Mouse (Mus musculus) adrenal gland, postnatal 10 days (tissue): ENCODE measurements around the gene Fcgrt. TPM values are rescaled to one million over a fixed set of nuclear protein-coding genes. Genes with fewer than 3 reads are reported as not detected.
A peak's percentile ranks its signal among the peaks of the same experiment; 100 is the strongest.

Experiments
- DNase-seq: peaks from one replicate; pipeline ENCODE4 v3.0.0; 2021; ENCODE audit warnings: mixed read lengths
- microRNA-seq: library from miRNA; unstranded; fragments of <30 nt; microRNA quantifications from one replicate; pipeline ENCODE4 v1.2.0, GENCODE M21; 2021
- total RNA-seq, 2 experiments: library from RNA; stranded (reverse); gene quantifications; 2 replicates each; pipeline ENCODE4 v1.2.3; 2021

The Fcgrt gene
- total RNA-seq, 2 experiments from 2014 or later, result 169 to 185 TPM

GRCm38 (mm10) chr7:45056329-45056971 lies 47.2 kb downstream of the Fcgrt start:
- no peak for DNase-seq

- DNase-seq, result peak; percentile 96
Measured at GRCm38 (mm10) chr7:45053931-45054510, 49.6 kb downstream of the Fcgrt start.

GRCm38 (mm10) chr7:45053117-45053930 lies 50.3 kb downstream of the Fcgrt start:
- DNase-seq, result peak; percentile 83

- DNase-seq, result no peak
Measured at GRCm38 (mm10) chr7:45052862-45053116, 50.9 kb downstream of the Fcgrt start, which contains the start of gene Prr12. Gene Prr12, minus strand, starts transcription at chr7:45052881.

GRCm38 (mm10) chr7:45052181-45052861 lies 51.3 kb downstream of the Fcgrt start:
- peak; percentile 61 for DNase-seq

GRCm38 (mm10) chr7:45051601-45051974 lies 52.1 kb downstream of the Fcgrt start:
- no peak for DNase-seq

GRCm38 (mm10) chr7:45050945-45051600 lies 52.6 kb downstream of the Fcgrt start:
- DNase-seq, result peak; percentile 84

GRCm38 (mm10) chr7:45048923-45049657 lies 54.6 kb downstream of the Fcgrt start:
- no peak for DNase-seq

- no peak for DNase-seq
Measured at GRCm38 (mm10) chr7:45048001-45048890, 55.4 kb downstream of the Fcgrt start.

GRCm38 (mm10) chr7:45047491-45047890 lies 56.2 kb downstream of the Fcgrt start:
- DNase-seq, result no peak

- no peak for DNase-seq
Measured at GRCm38 (mm10) chr7:45046853-45047350, 56.7 kb downstream of the Fcgrt start.

GRCm38 (mm10) chr7:45045741-45046140 lies 57.9 kb downstream of the Fcgrt start:
- DNase-seq, result no peak

GRCm38 (mm10) chr7:45043307-45043706 lies 60.3 kb downstream of the Fcgrt start:
- DNase-seq, result no peak

Small RNAs within 50 kb of the gene (microRNA-seq; reads per million reads assigned to microRNA genes)
- gene Mir150 (1,119 reads per million, percentile 75 among the genes with 10 or more reads in this experiment), gene Mir5121 (56.3 reads per million, percentile 37 among the genes with 10 or more reads in this experiment)

Other genes with a start within 250 kb of the Fcgrt start
- 10 to 100 TPM; 37.6 to 38.6 TPM for gene Pnkp, start 246.7 kb downstream of the Fcgrt start, total RNA-seq
- gene Ptov1, start 234.1 kb downstream of the Fcgrt start, total RNA-seq, result 100 to 1,000 TPM; 239 to 266 TPM
- gene Med25, start 211.1 kb downstream of the Fcgrt start, total RNA-seq, result 10 to 100 TPM; 73.7 to 83.7 TPM
- gene Fuz, start 207.8 kb downstream of the Fcgrt start, total RNA-seq, result 10 to 100 TPM; 19.5 to 24.8 TPM
- 10 to 100 TPM; 83.6 to 93.2 TPM for gene Ap2a1, start 174.4 kb downstream of the Fcgrt start, total RNA-seq
- gene Tsks, start 160.6 kb downstream of the Fcgrt start, total RNA-seq, result not detected
- gene Cpt1c, start 129.0 kb downstream of the Fcgrt start, total RNA-seq, result 10 to 100 TPM in 1 of 2 experiments, 1 to 10 TPM in 1; 9.8 to 15.3 TPM
- 100 to 1,000 TPM; 254 to 258 TPM for gene Prmt1, start 117.3 kb downstream of the Fcgrt start, total RNA-seq
- gene Irf3, start 106.2 kb downstream of the Fcgrt start, total RNA-seq, result 10 to 100 TPM; 80.3 to 89.6 TPM
- gene Bcl2l12, start 105.1 kb downstream of the Fcgrt start, total RNA-seq, result 10 to 100 TPM; 15.8 to 16.2 TPM
- 10 to 100 TPM; 69.6 to 81.1 TPM for gene Scaf1, start 87.5 kb downstream of the Fcgrt start, total RNA-seq
- gene Rras, start 85.9 kb downstream of the Fcgrt start, total RNA-seq, result 10 to 100 TPM; 57.6 to 60.2 TPM
- gene Prr12, start 51.0 kb downstream of the Fcgrt start, total RNA-seq, result 10 to 100 TPM; 36.9 to 51.9 TPM
- 10 to 100 TPM; 39.7 to 45.9 TPM for gene Nosip, start 41.4 kb downstream of the Fcgrt start, total RNA-seq
- gene Prrg2, start 41.2 kb downstream of the Fcgrt start, total RNA-seq, result 10 to 100 TPM; 18.5 to 20.0 TPM
- 10 to 100 TPM; 65.2 to 71.2 TPM for gene Rcn3, start 11.6 kb downstream of the Fcgrt start, total RNA-seq
- 1,000 to 10,000 TPM; 1,283 to 1,295 TPM for gene Rps11, start 20.6 kb upstream of the Fcgrt start, total RNA-seq
- 1,000 to 10,000 TPM; 1,643 to 1,697 TPM for gene Rpl13a, start 24.9 kb upstream of the Fcgrt start, total RNA-seq
- gene Gm45713, start 32.4 kb upstream of the Fcgrt start, total RNA-seq, result not detected
- gene Flt3l, start 32.6 kb upstream of the Fcgrt start, total RNA-seq, result 10 to 100 TPM in 1 of 2 experiments, 1 to 10 TPM in 1; 9.7 to 18.1 TPM
- 10 to 100 TPM; 59.0 to 68.5 TPM for gene Pih1d1, start 50.5 kb upstream of the Fcgrt start, total RNA-seq
- 10 to 100 TPM; 50.6 to 68.2 TPM for gene Aldh16a1, start 50.7 kb upstream of the Fcgrt start, total RNA-seq
- gene Slc17a7, start 60.1 kb upstream of the Fcgrt start, total RNA-seq, result under 1 TPM; 0.18 to 0.42 TPM
- gene Gfy, start 75.7 kb upstream of the Fcgrt start, total RNA-seq, result not detected
- not detected for gene Pth2, start 77.1 kb upstream of the Fcgrt start, total RNA-seq
- gene Ccdc155, start 101.0 kb upstream of the Fcgrt start, total RNA-seq, result under 1 TPM in 1 of 2 experiments, not detected in 1; 0.36 TPM
- under 1 TPM in 1 of 2 experiments, not detected in 1; 0.30 TPM for gene Dkkl1, start 108.3 kb upstream of the Fcgrt start, total RNA-seq
- gene Tead2, start 111.9 kb upstream of the Fcgrt start, total RNA-seq, result 10 to 100 TPM; 21.0 to 24.0 TPM
- gene Cd37, start 135.3 kb upstream of the Fcgrt start, total RNA-seq, result 10 to 100 TPM; 13.9 to 17.6 TPM
- gene Slc6a16, start 137.2 kb upstream of the Fcgrt start, total RNA-seq, result under 1 TPM in 1 of 2 experiments, not detected in 1; 0.12 TPM
- gene Slc6a21, start 173.7 kb upstream of the Fcgrt start, total RNA-seq, result under 1 TPM in 1 of 2 experiments, not detected in 1; 0.42 TPM
- 10 to 100 TPM; 15.9 to 26.8 TPM for gene Trpm4, start 229.9 kb upstream of the Fcgrt start, total RNA-seq
- 10 to 100 TPM; 10.7 to 47.8 TPM for gene Hrc, start 231.4 kb upstream of the Fcgrt start, total RNA-seq